Mouse (Mus musculus) liver, embryonic 16.5 days (tissue): ENCODE measurements around the gene Slc38a1. TPM values are rescaled to one million over a fixed set of nuclear protein-coding genes. Genes with fewer than 3 reads are reported as not detected.

Experiments used
- ATAC-seq: fragments of 200-750 bp; cut with Nextera tagmentation; 2 replicates; pipeline ENCODE4 v1.8.0; 2017; ENCODE audit warnings: low read depth, mild to moderate bottlenecking, moderate number of reproducible peaks, moderate library complexity
- H3K27ac ChIP-seq: fragments of 300-500 bp; sonication (generic); 2 replicates; pipeline ENCODE4 v1.5.1; 2014; ENCODE audit warnings: mild to moderate bottlenecking, low read length
- H3K27me3 ChIP-seq: fragments of 300-500 bp; sonication (generic); 2 replicates; pipeline ENCODE4 v1.6.1; 2014; ENCODE audit warnings: low read depth, low read length, mixed read lengths; ENCODE audit not compliant: control insufficient read depth, insufficient read depth
- H3K36me3 ChIP-seq: fragments of 300-500 bp; sonication (generic); 2 replicates; pipeline ENCODE4 v1.6.1; 2014; ENCODE audit warnings: mild to moderate bottlenecking; ENCODE audit not compliant: control insufficient read depth, insufficient read depth
- H3K4me1 ChIP-seq: fragments of 300-500 bp; sonication (generic); 2 replicates; pipeline ENCODE4 v1.6.1; 2014; ENCODE audit warnings: low read depth, low read length, mixed read lengths; ENCODE audit not compliant: control insufficient read depth
- H3K4me2 ChIP-seq: fragments of 300-500 bp; sonication (generic); 2 replicates; pipeline ENCODE4 v1.6.1; 2014; ENCODE audit warnings: low read depth, low read length, mixed read lengths
- H3K4me3 ChIP-seq: fragments of 300-500 bp; sonication (generic); 2 replicates; pipeline ENCODE4 v1.5.1; 2014; ENCODE audit warnings: low read depth, mild to moderate bottlenecking, low read length
- H3K9ac ChIP-seq: fragments of 300-500 bp; sonication (generic); 2 replicates; pipeline ENCODE4 v1.6.1; 2014; ENCODE audit warnings: low read depth, low read length
- H3K9me3 ChIP-seq: fragments of 300-500 bp; sonication (generic); replicated peaks from 2 replicates; pipeline ENCODE4 v1.6.1; 2016; ENCODE audit warnings: low read length; ENCODE audit not compliant: control insufficient read depth
- WGBS: fragments of 180-500 bp; shearing (Covaris S2); extraction: QIAGEN DNeasy Blood & Tissue Kit; methylation state at CpG from one replicate; pipeline ENCODE4 v1.1.7; 2014; ENCODE audit not compliant: insufficient replicate concordance; 5-methylcytosine and 5-hydroxymethylcytosine counted together
- polyA plus RNA-seq: library from polyadenylated mRNA; unstranded; fragments of >200 nt; fragmentation: Nextera tagmentation; extraction: Ambion mirVana; gene quantifications from 2 replicates; pipeline ENCODE4 v1.2.1, GENCODE M21; 2015

Slc38a1 gene
- polyA plus RNA-seq = 12.3 and 13.4 TPM in 2 replicates

GRCm38 (mm10) chr15:96642436-96643405, at the start of gene Slc38a1:
Gene Slc38a1 (minus strand): TSS chr15:96642913.
- Histone ChIP-seq H3K27me3 (no peaks in the 10 kb centered on the region), H3K4me3 (peak within 1 kb of the TSS; percentile 73), H3K36me3 (no peaks in the 10 kb centered on the region), H3K27ac (peak within 1 kb of the TSS; percentile 73), H3K9ac (peak within 1 kb of the TSS; percentile 69), H3K4me1 (peaks cover 19% of the 10 kb centered on the region), H3K9me3 (no peaks in the 10 kb centered on the region), H3K4me2 (peak within 1 kb of the TSS; percentile 93)
- WGBS = under 1% methylated on average over 59 of the region's 70 CpGs
- peak; percentile 61 for ATAC-seq

DNA sequence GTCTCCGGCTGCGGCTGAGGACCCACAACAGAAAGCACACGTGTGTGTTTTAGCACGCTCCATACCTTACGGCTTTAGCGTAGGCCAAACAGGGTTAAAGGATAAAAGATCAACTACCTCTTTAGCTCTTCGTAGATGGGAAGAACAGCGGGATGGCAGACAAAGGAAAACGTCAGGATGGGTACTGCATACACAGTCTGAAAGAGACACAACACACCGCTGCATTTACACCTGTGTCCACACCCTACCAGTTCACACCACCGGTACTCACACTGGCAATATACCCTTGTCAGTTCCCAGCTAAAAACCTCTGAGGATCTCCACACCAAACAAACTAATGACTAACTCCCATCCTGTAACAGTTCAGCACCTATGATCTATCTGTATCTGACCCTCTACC, 49.7 kb upstream of the Slc38a1 start:
- Histone ChIP-seq H3K27ac (no peak overlapping the region), H3K4me3 (no peak overlapping the region)

GRCm38 (mm10) chr15:96691381-96691780, 48.7 kb upstream of the Slc38a1 start:
- no peak overlapping the region for H3K4me3 ChIP-seq
- H3K27ac ChIP-seq = no peak overlapping the region
- H3K36me3 ChIP-seq = peaks cover 85% of the 10 kb centered on the region
- peaks cover 7% of the 10 kb centered on the region for H3K4me1 ChIP-seq
- H3K4me2 ChIP-seq = no peak overlapping the region
- no peaks in the 10 kb centered on the region for H3K9me3 ChIP-seq
- no peaks in the 10 kb centered on the region for H3K27me3 ChIP-seq
- no peak overlapping the region for H3K9ac ChIP-seq
- 90% methylated on average over 15 of the region's 15 CpGs for WGBS
- no peak for ATAC-seq

More for the DNA sequence above, 49.7 kb upstream of the Slc38a1 start:
- Histone ChIP-seq H3K36me3 (peaks cover 94% of the 10 kb centered on the region), H3K27me3 (no peaks in the 10 kb centered on the region), H3K4me2 (no peak overlapping the region), H3K9ac (no peak overlapping the region), H3K9me3 (no peaks in the 10 kb centered on the region), H3K4me1 (peaks cover 17% of the 10 kb centered on the region)
- WGBS = 90% methylated on average over 11 of the region's 11 CpGs
- ATAC-seq = no peak

GRCm38 (mm10) chr15:96690829-96691228, 48.1 kb upstream of the Slc38a1 start:
- H3K27me3 ChIP-seq = no peaks in the 10 kb centered on the region
- H3K36me3 ChIP-seq = peaks cover 79% of the 10 kb centered on the region
- H3K4me2 ChIP-seq = no peak overlapping the region
- WGBS = 84% methylated on average over 13 of the region's 13 CpGs
- H3K4me3 ChIP-seq = no peak overlapping the region
- no peak overlapping the region for H3K27ac ChIP-seq
- no peak for ATAC-seq
- H3K9me3 ChIP-seq = no peaks in the 10 kb centered on the region
- no peak overlapping the region for H3K9ac ChIP-seq
- H3K4me1 ChIP-seq = peaks cover 2% of the 10 kb centered on the region; the same call in 1 of the 2 replicates

DNA sequence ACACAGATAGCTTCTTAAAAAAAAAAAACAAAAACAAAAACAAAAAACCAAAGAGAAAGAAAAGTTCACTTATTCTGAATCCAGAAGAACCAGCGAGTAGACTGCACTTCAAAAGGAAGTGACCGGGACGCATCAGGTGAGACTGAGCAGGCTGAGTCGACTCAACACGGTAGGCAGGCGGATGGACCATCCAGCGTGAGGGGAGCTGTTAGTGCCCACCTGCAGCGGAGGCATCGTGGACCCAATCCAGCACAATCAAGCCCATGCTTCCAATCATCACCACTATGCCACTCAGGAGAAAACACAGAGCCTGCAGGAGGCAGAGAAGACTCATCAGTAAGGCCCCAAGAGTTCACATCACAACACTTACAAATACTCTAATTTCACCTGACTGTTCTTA, 47.2 kb upstream of the Slc38a1 start:
- ATAC-seq = no peak

DNA sequence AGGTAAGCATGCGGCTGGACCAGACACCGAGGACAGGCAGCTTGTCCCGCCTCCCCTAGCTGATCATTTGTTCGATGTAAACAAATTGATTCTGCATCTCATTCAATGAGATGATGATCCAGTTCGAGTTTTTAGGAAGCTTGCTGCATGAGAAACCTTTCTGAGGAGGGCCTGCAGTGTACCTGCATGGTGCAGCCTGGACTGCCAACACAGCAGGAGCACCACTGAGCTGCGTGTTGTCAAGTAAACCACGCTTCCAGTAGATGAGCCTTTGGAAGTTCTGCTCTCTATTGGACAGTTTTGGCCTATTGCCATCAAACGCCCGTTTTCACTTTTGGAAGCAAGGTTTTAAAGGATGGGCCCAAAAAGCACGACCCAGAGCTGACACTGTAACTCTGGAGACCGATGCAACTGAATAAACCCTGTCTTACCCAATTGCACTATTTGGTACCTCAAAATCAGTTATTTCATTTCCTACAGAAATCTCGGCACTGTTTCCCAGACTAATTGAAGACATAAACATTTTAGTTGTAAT, 46.1 kb upstream of the Slc38a1 start:
- H3K4me2 ChIP-seq = no peak overlapping the region
- H3K27ac ChIP-seq = no peak overlapping the region
- no peaks in the 10 kb centered on the region for H3K27me3 ChIP-seq
- H3K4me1 ChIP-seq = peaks cover 7% of the 10 kb centered on the region
- ATAC-seq = no peak
- H3K9ac ChIP-seq = no peak overlapping the region
- no peaks in the 10 kb centered on the region for H3K9me3 ChIP-seq
- H3K36me3 ChIP-seq = peaks cover 59% of the 10 kb centered on the region
- 84% methylated on average over 12 of the region's 12 CpGs for WGBS
- no peak overlapping the region for H3K4me3 ChIP-seq

More for the DNA sequence above, 47.2 kb upstream of the Slc38a1 start:
- WGBS = 82% methylated on average over 9 of the region's 9 CpGs
- H3K4me1 ChIP-seq = no peaks in the 10 kb centered on the region
- H3K4me2 ChIP-seq = no peak overlapping the region
- no peak overlapping the region for H3K27ac ChIP-seq
- H3K9me3 ChIP-seq = no peaks in the 10 kb centered on the region
- no peak overlapping the region for H3K9ac ChIP-seq
- no peaks in the 10 kb centered on the region for H3K27me3 ChIP-seq
- H3K36me3 ChIP-seq = peaks cover 70% of the 10 kb centered on the region
- no peak overlapping the region for H3K4me3 ChIP-seq

DNA sequence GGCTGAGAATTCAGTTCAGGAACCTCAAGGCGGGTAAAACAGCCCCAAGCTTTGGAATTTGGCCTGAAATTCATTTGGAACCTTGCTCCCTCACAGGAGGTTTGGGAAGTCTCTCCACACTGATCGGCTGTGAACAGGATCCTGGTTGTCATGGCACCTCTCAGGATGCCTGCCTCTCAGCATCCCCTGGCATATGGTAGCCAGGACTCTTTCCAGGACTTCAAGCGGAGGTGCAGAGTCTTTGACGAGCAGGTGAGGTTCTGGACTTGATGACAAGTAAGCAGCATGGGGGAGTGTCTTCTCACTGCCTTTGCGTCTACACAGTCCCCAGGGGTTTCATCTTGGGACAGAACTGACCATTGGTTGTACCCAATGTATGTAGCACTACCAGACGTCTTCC, 45.3 kb upstream of the Slc38a1 start:
- no peak for ATAC-seq
- peaks cover 51% of the 10 kb centered on the region for H3K36me3 ChIP-seq
- no peak overlapping the region for H3K4me3 ChIP-seq
- H3K27ac ChIP-seq = no peak overlapping the region
- H3K4me1 ChIP-seq = peaks cover 7% of the 10 kb centered on the region
- no peak overlapping the region for H3K9ac ChIP-seq
- H3K27me3 ChIP-seq = no peaks in the 10 kb centered on the region
- WGBS = 85% methylated on average over 6 of the region's 6 CpGs
- H3K4me2 ChIP-seq = no peak overlapping the region
- no peaks in the 10 kb centered on the region for H3K9me3 ChIP-seq

DNA sequence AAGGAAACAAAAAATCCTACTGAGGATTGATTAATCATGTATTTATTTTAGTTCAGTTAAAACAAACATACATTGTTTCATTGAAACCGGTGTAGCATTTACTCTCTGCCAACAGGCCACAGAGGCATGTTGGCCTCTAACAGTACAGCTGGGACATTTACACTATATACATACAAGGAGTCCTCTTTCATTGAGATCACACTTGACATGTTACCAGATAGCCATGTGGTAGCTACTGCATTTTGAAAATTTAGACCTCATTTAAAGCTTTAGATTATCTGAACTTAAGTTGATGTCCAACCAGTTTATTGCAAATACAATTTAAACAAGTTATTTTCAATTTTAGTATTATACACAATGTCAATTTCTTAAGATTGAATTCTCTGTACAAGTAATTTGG, 44.7 kb upstream of the Slc38a1 start:
- no peaks in the 10 kb centered on the region for H3K9me3 ChIP-seq
- H3K4me3 ChIP-seq = no peak overlapping the region
- H3K36me3 ChIP-seq = peaks cover 44% of the 10 kb centered on the region
- H3K27ac ChIP-seq = no peak overlapping the region
- H3K4me2 ChIP-seq = no peak overlapping the region
- no peaks in the 10 kb centered on the region for H3K27me3 ChIP-seq
- peaks cover 7% of the 10 kb centered on the region for H3K4me1 ChIP-seq
- ATAC-seq = no peak
- 61% methylated on average over 1 of the region's 1 CpGs for WGBS
- no peak overlapping the region for H3K9ac ChIP-seq
